Mouse (Mus musculus) lung, postnatal 0 days (tissue): ENCODE data around the gene Slc8a2. TPM values are rescaled to one million over a fixed set of nuclear protein-coding genes. Genes with fewer than 3 reads are reported as not detected.
A peak's percentile ranks its signal among the peaks of the same experiment; 100 is the strongest.

Source experiments
- ATAC-seq: fragments of 200-750 bp; cut with Nextera tagmentation; 2 replicates; pipeline ENCODE4 v1.8.0; 2017; ENCODE audit warnings: moderate library complexity
- DNase-seq: peaks from one replicate; pipeline ENCODE4 v3.0.0-alpha.2; 2016; ENCODE audit warnings: low spot score
- H3K27ac ChIP-seq: fragments of 300-500 bp; sonication (generic); 2 replicates; pipeline ENCODE4 v1.5.1; 2014; ENCODE audit warnings: antibody characterized with exemption, mild to moderate bottlenecking, low read length, mixed read lengths
- H3K27me3 ChIP-seq: fragments of 300-500 bp; sonication (generic); replicated peaks from 2 replicates; pipeline ENCODE4 v1.6.1; 2014; ENCODE audit warnings: low read length, mixed read lengths; ENCODE audit not compliant: insufficient read depth
- H3K36me3 ChIP-seq: fragments of 300-500 bp; sonication (generic); 2 replicates; pipeline ENCODE4 v1.6.1; 2014; ENCODE audit warnings: low read length, mixed read lengths; ENCODE audit not compliant: insufficient read depth
- H3K4me1 ChIP-seq: fragments of 300-500 bp; sonication (generic); 2 replicates; pipeline ENCODE4 v1.6.1; 2014; ENCODE audit warnings: antibody characterized with exemption, low read depth, low read length, mixed read lengths; ENCODE audit not compliant: insufficient read depth
- H3K4me2 ChIP-seq: fragments of 300-500 bp; sonication (generic); replicated peaks from 2 replicates; pipeline ENCODE4 v1.6.1; 2014; ENCODE audit warnings: low read depth, mild to moderate bottlenecking, low read length, moderate library complexity, mixed read lengths
- H3K4me3 ChIP-seq: fragments of 300-500 bp; sonication (generic); 2 replicates; pipeline ENCODE4 v1.5.1; 2014; ENCODE audit warnings: low read depth, low read length
- H3K9ac ChIP-seq: fragments of 300-500 bp; sonication (generic); replicated peaks from 2 replicates; pipeline ENCODE4 v1.6.1; 2014; ENCODE audit warnings: low read depth, mild to moderate bottlenecking
- H3K9me3 ChIP-seq: fragments of 300-500 bp; sonication (generic); 2 replicates; pipeline ENCODE4 v1.6.1; 2016; ENCODE audit warnings: low read length, mixed read lengths
- CTCF ChIP-seq: IDR thresholded peaks from 2 replicates; pipeline ENCODE4 v1.5.1; 2016; ENCODE audit warnings: antibody characterized with exemption, mild to moderate bottlenecking
- EP300 ChIP-seq: IDR thresholded peaks from 2 replicates; pipeline ENCODE4 v1.6.1; 2016; ENCODE audit warnings: antibody characterized with exemption, mild to moderate bottlenecking, control low read depth
- WGBS: fragments of 180-500 bp; shearing (Covaris S2); extraction: QIAGEN DNeasy Blood & Tissue Kit; methylation state at CpG from one replicate; pipeline ENCODE4 v1.1.7; 2014; 5-methylcytosine and 5-hydroxymethylcytosine counted together
- polyA plus RNA-seq: library from polyadenylated mRNA; unstranded; fragments of >200 nt; fragmentation: Nextera tagmentation; extraction: Ambion mirVana; gene quantifications from 2 replicates; pipeline ENCODE4 v1.2.1, GENCODE M21; 2015

Slc8a2 gene
- polyA plus RNA-seq, 1 experiment from 2014 or later = 0.05 TPM

DNA sequence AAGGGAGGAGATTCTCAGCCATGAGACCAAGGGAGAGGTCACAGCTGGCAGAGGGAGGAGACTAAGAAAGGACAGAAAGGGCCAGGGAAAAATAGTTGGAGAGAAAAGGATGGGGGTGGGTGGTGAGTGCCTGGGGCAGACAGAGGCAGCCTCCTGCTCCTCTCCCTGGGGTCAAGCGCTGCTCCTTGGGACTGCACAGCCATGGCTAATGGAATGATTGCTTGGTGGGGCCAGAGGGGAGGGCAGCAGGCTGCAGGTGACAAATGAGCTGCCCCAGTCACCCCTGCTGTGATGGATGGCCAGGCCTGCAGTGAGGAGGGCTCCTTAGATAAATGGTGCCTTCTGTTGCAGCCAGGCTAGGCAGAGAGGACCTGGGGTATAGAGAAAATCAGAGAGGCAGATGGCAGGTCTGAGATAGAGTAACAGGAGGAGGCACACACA is 42.5 kb downstream of the Slc8a2 start:
- Histone ChIP-seq H3K4me1 (no peaks in the 10 kb centered on the region), H3K36me3 (no peaks in the 10 kb centered on the region), H3K9me3 (no peaks in the 10 kb centered on the region), H3K27me3 (no peaks in the 10 kb centered on the region), H3K9ac (no peak overlapping the region), H3K4me3 (no peak overlapping the region), H3K4me2 (no peak overlapping the region), H3K27ac (no peak overlapping the region)
- no peak for TF ChIP-seq EP300
- no peak for ATAC-seq
- WGBS = 13% methylated on average over 1 of the region's 1 CpGs
- DNase-seq = no peak

DNA sequence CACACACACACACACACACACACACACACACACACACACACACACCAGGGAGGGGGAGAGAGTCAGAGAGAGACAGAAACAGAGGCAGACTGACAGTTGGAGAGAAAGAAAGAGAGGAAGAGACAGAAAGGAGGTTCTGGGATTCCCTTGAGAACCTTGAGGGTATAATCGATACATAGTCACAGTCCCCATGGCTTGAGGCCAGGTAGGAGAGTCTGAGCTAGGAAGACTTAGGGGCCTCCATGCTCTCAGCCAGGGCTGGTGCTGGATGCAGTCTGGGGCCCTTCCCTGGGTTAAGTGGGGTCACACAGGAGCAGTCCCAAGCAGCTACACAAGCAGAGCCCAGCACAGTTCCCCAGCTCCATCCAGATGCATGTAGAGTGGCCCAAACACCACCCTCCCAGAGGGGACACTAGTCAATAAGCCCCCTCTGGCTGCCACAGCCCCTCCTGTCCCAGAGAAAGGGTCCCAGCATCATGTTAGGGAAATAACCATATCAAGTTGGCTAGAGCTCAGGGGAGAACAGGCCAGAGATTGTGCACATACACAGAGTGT is 43.0 kb downstream of the Slc8a2 start:
- H3K9ac ChIP-seq = no peak overlapping the region
- no peak overlapping the region for H3K4me2 ChIP-seq
- H3K36me3 ChIP-seq = no peaks in the 10 kb centered on the region
- no peaks in the 10 kb centered on the region for H3K27me3 ChIP-seq
- TF ChIP-seq EP300 = no peak
- no peak for TF ChIP-seq CTCF
- no peak overlapping the region for H3K27ac ChIP-seq
- H3K4me3 ChIP-seq = no peak overlapping the region
- H3K9me3 ChIP-seq = no peaks in the 10 kb centered on the region
- ATAC-seq = no peak
- WGBS = 22% methylated on average over 1 of the region's 1 CpGs
- DNase-seq = no peak
- H3K4me1 ChIP-seq = no peaks in the 10 kb centered on the region

DNA sequence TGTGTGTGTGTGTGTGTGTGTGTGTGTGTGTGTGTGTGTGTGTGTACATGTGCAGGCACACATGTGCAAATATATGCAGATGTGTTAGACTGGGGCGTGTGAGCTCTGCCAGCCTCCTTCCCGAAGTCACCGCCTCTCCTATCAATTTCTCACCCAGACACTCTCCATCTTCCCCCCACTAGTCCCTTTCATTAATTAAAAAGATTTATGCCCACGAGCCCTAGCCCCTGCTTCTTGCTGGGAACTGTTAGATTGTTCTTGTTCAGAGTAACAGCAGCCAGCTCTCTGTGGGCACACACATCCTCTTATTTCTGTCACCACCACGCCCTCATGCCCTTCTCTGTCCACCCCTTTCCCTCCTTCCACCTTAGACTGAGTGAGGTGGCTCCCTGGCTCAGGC is 43.5 kb downstream of the Slc8a2 start:
- TF ChIP-seq EP300 = no peak
- TF ChIP-seq CTCF = no peak
- H3K9ac ChIP-seq = no peak overlapping the region
- no peaks in the 10 kb centered on the region for H3K4me1 ChIP-seq
- H3K4me2 ChIP-seq = no peak overlapping the region
- no peak for DNase-seq
- no peak overlapping the region for H3K27ac ChIP-seq
- no peak for ATAC-seq
- no peaks in the 10 kb centered on the region for H3K36me3 ChIP-seq
- WGBS = 46% methylated on average over 5 of the region's 5 CpGs
- H3K9me3 ChIP-seq = no peaks in the 10 kb centered on the region
- H3K4me3 ChIP-seq = no peak overlapping the region
- no peaks in the 10 kb centered on the region for H3K27me3 ChIP-seq

DNA sequence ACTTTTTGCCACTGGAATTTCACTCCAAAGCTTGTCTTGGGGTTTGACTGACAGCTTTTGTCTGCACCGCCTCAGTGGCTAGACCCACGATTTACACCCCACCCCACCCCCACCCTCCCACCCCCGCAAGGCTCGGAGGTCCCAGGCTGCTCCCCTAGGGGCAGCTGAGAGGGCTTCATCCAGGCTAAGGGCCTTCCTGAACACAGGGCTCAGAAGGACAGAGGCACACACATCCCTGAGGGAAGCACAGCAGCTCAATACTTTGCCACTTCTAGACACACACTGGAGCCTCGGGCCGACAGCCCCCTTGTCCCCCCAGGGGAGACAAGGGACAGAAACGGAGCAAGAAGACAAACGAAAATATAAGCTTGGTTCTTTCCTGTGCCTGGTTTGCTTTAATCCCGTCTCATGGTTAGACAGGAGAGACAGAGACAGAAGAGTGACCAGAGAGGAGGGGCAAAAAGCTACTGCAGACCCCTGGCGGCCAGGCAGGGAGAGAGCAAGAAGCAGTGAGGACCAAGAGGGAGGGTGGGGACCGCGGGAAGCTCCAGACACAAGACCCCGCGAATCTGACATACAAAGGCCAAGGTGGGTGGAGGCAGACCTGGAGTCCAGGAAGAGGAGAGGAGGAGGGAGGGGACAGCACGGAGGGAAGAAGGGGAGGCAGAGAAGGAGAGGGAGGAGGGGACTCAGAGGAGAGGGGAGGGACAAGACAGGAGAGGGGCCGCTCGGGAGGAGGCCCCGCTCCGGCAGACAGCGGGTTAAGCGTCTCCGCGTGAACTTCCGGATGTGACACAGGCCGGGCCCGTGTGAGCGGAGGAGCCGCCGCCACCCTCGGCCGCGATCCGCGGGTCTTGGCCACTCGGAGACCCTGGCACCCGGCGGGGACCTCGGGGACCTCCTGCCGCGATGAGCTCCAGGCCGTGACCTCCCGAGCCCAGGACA is 45.2 kb downstream of the Slc8a2 start, which contains the start of gene Meis3:
TSS of gene Meis3 (plus strand) at position 494 of the 945 bp plus-strand sequence.
- no peaks in the 10 kb centered on the region for H3K36me3 ChIP-seq
- H3K27ac ChIP-seq = no peak within 1 kb of the TSS
- no peaks in the 10 kb centered on the region for H3K27me3 ChIP-seq
- WGBS = under 1% methylated on average over 42 of the region's 42 CpGs
- ATAC-seq (peak; percentile 87), DNase-seq (peak; percentile 67)
- TF ChIP-seq CTCF = peak; percentile 65
- no peak for TF ChIP-seq EP300
- H3K4me1 ChIP-seq = no peaks in the 10 kb centered on the region
- H3K9me3 ChIP-seq = no peaks in the 10 kb centered on the region
- peak within 1 kb of the TSS; percentile 1 for H3K9ac ChIP-seq
- H3K4me3 ChIP-seq = peak within 1 kb of the TSS; percentile 55
- peak within 1 kb of the TSS; percentile 83 for H3K4me2 ChIP-seq

DNA sequence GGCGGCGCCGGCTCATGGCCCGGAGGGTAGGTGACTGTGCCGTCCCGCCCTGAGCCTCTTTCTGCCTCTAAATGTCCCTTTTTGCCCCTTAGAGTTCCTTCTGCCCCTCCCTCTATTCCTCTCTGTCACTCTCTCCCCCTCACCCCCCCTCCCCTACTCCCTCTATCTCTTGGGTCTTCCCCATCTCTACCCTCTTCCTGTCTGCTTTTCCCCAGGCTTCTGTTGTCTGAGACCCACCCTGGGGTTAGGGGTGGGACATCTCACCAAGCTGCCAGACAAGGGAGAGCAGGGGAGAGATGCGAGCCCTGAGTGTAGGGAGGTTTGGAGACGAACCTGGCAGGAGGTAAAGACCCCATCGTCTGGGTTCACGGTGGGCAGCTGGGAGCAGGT is 45.9 kb downstream of the Slc8a2 start:
- DNase-seq = no peak
- H3K9me3 ChIP-seq = no peaks in the 10 kb centered on the region
- no peaks in the 10 kb centered on the region for H3K27me3 ChIP-seq
- peak overlapping the region; percentile 83 for H3K4me2 ChIP-seq
- peak overlapping the region; percentile 1 for H3K9ac ChIP-seq
- peak overlapping the region; percentile 55 for H3K4me3 ChIP-seq
- no peak for TF ChIP-seq CTCF
- no peak for TF ChIP-seq EP300
- no peak overlapping the region for H3K27ac ChIP-seq
- H3K36me3 ChIP-seq = no peaks in the 10 kb centered on the region
- no peaks in the 10 kb centered on the region for H3K4me1 ChIP-seq
- ATAC-seq = peak; percentile 21; the same call in 1 of the 2 replicates
- 0% methylated on average over 10 of the region's 10 CpGs for WGBS

DNA sequence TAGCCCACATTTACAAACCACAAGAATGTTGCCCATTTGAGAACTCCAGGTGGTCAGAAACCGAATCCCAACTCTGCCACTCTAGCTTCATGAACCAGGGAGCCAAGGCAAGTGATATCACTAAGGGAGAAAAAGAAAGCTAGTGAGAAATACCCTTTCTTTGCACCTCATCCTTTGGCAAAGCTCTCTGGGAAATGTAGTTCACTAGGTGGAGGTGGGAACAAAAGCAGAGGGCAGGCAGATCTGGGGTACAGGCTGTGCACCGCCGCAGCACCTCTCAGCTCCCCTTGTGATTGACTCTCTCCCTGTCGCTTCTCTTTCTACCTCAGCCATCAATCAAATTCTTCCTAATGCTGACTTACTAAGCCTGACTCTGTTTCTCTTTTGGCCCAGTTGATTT is 48.5 kb downstream of the Slc8a2 start:
- 67% methylated on average over 4 of the region's 4 CpGs for WGBS
- no peak for DNase-seq
- Histone ChIP-seq H3K4me1 (no peaks in the 10 kb centered on the region), H3K27ac (no peak overlapping the region), H3K9me3 (no peaks in the 10 kb centered on the region), H3K27me3 (no peaks in the 10 kb centered on the region), H3K9ac (no peak overlapping the region), H3K4me3 (no peak overlapping the region), H3K4me2 (no peak overlapping the region), H3K36me3 (no peaks in the 10 kb centered on the region)
- TF ChIP-seq CTCF (no peak), EP300 (no peak)
- ATAC-seq = no peak
